Mouse (Mus musculus) erythroblast, embryonic 14.5 days (primary cell): ENCODE data around the gene Akt1s1.

Experiments
- GATA1 ChIP-seq: IDR thresholded peaks from 2 replicates; pipeline ENCODE4 v1.6.1; 2012; ENCODE audit warnings: low read length, inconsistent platforms, mixed read lengths
- TAL1 ChIP-seq: IDR thresholded peaks from 3 replicates; pipeline ENCODE4 v1.6.1; 2012; ENCODE audit warnings: low read length, inconsistent platforms, mixed read lengths

DNA sequence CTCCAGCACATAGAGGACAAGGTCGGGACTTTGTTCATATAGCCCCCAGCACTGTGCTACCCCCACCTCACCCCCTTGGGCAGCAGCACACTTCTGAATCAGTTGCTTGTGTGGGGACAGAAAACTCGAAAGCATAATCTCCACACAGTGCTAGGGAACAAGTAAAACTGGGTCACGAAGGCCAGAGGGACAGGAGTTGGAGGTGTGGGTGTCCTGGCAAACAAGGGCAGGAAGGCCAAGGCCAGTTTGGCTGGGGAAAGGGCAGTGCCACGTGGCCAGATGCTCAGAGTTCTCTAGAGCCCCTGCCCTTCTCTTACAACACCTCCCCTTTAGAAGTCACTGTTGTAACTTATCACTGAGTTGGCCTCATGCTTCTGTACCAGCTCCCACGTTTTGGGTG lies 28.9 kb upstream of the Akt1s1 start:
- TF ChIP-seq TAL1 = no peak
- TF ChIP-seq GATA1 = no peak
